Mouse (Mus musculus): ENCODE data around the gene Atoh7. TPM values are rescaled to one million over a fixed set of nuclear protein-coding genes. Genes with fewer than 3 reads are reported as not detected.
"Not testable (repeated sequence)": the region's sequence is repeated elsewhere in the genome, so short reads cannot be mapped to it uniquely, and the experiment has no call there.

Atoh7 gene
- not detected in 2 replicates for polyA plus RNA-seq (2015; fragmentation: Nextera tagmentation; extraction: Ambion mirVana)

GRCm38 (mm10) chr10:63099521-63099920, at the start of gene Atoh7:
Gene Atoh7 (plus strand): TSS chr10:63099651.
- H3K4me3 ChIP-seq (ENCODE audit: low read length), result peak within 1 kb of the TSS; percentile 61
- peaks cover 16% of the 10 kb centered on the region for H3K27me3 ChIP-seq (replicated peaks; ENCODE audit: control insufficient read depth, insufficient read depth, low read length)
- no peak within 1 kb of the TSS for H3K27ac ChIP-seq (ENCODE audit: low read length)
- H3K4me1 ChIP-seq (ENCODE audit: control insufficient read depth, insufficient read depth, low read length), result 0 out of 2 replicates have a peak, but pooled peaks cover 4% of the 10 kb centered on the region
- WGBS, result 7% methylated on average over 16 of the region's 16 CpGs
- H3K9me3 ChIP-seq (ENCODE audit: control insufficient read depth, low read length), result no peaks in the 10 kb centered on the region
- no peaks in the 10 kb centered on the region for H3K36me3 ChIP-seq (ENCODE audit: control insufficient read depth, insufficient read depth, low read length)
- peak within 1 kb of the TSS; percentile 97 for H3K4me2 ChIP-seq (ENCODE audit: low read depth, low read length)
- H3K9ac ChIP-seq (ENCODE audit: low read depth, low read length), result peak within 1 kb of the TSS; percentile 70
- ATAC-seq, result no peak

GRCm38 (mm10) chr10:63051267-63051666, 48.2 kb upstream of the Atoh7 start:
- no peak overlapping the region for H3K9ac ChIP-seq (ENCODE audit: low read depth, low read length)
- no peak overlapping the region for H3K4me2 ChIP-seq (ENCODE audit: low read depth, low read length)
- 73% methylated on average over 7 of the region's 7 CpGs for WGBS
- no peaks in the 10 kb centered on the region for H3K36me3 ChIP-seq (ENCODE audit: control insufficient read depth, insufficient read depth, low read length)
- no peaks in the 10 kb centered on the region for H3K9me3 ChIP-seq (ENCODE audit: control insufficient read depth, low read length)
- no peak for ATAC-seq
- no peaks in the 10 kb centered on the region for H3K27me3 ChIP-seq (replicated peaks; ENCODE audit: control insufficient read depth, insufficient read depth, low read length)
- H3K27ac ChIP-seq (ENCODE audit: low read length), result no peak overlapping the region
- no peak overlapping the region for H3K4me3 ChIP-seq (ENCODE audit: low read length)
- H3K4me1 ChIP-seq (ENCODE audit: control insufficient read depth, insufficient read depth, low read length), result peaks cover 3% of the 10 kb centered on the region; the same call in 1 of the 2 replicates

GRCm38 (mm10) chr10:63052011-63052410, 47.4 kb upstream of the Atoh7 start:
- no peak for ATAC-seq
- 76% methylated on average over 6 of the region's 6 CpGs for WGBS
- H3K27ac ChIP-seq (ENCODE audit: low read length), result no peak overlapping the region
- H3K27me3 ChIP-seq (replicated peaks; ENCODE audit: control insufficient read depth, insufficient read depth, low read length), result no peaks in the 10 kb centered on the region
- no peaks in the 10 kb centered on the region for H3K9me3 ChIP-seq (ENCODE audit: control insufficient read depth, low read length)
- no peak overlapping the region for H3K4me3 ChIP-seq (ENCODE audit: low read length)
- H3K4me2 ChIP-seq (ENCODE audit: low read depth, low read length), result no peak overlapping the region
- no peaks in the 10 kb centered on the region for H3K36me3 ChIP-seq (ENCODE audit: control insufficient read depth, insufficient read depth, low read length)
- no peak overlapping the region for H3K9ac ChIP-seq (ENCODE audit: low read depth, low read length)
- peaks cover 3% of the 10 kb centered on the region for H3K4me1 ChIP-seq (ENCODE audit: control insufficient read depth, insufficient read depth, low read length)

- H3K27me3 ChIP-seq (replicated peaks; ENCODE audit: control insufficient read depth, insufficient read depth, low read length), result no peaks in the 10 kb centered on the region
- no peaks in the 10 kb centered on the region for H3K9me3 ChIP-seq (ENCODE audit: control insufficient read depth, low read length)
- H3K36me3 ChIP-seq (ENCODE audit: control insufficient read depth, insufficient read depth, low read length), result no peaks in the 10 kb centered on the region
- H3K4me1 ChIP-seq (ENCODE audit: control insufficient read depth, insufficient read depth, low read length), result peaks cover 6% of the 10 kb centered on the region
- 63% methylated on average over 6 of the region's 6 CpGs for WGBS
- no peak overlapping the region for H3K4me3 ChIP-seq (ENCODE audit: low read length)
- H3K27ac ChIP-seq (ENCODE audit: low read length), result no peak overlapping the region
- no peak overlapping the region for H3K4me2 ChIP-seq (ENCODE audit: low read depth, low read length)
- H3K9ac ChIP-seq (ENCODE audit: low read depth, low read length), result no peak overlapping the region
- ATAC-seq, result no peak
Measured at GRCm38 (mm10) chr10:63053007-63053406, 46.4 kb upstream of the Atoh7 start.

GRCm38 (mm10) chr10:63054071-63054470, 45.4 kb upstream of the Atoh7 start:
- H3K4me3 ChIP-seq (ENCODE audit: low read length); H3K27ac ChIP-seq (ENCODE audit: low read length); H3K27me3 ChIP-seq (replicated peaks; ENCODE audit: control insufficient read depth, insufficient read depth, low read length); H3K36me3 ChIP-seq (ENCODE audit: control insufficient read depth, insufficient read depth, low read length); H3K9ac ChIP-seq (ENCODE audit: low read depth, low read length); H3K4me2 ChIP-seq (ENCODE audit: low read depth, low read length); H3K4me1 ChIP-seq (ENCODE audit: control insufficient read depth, insufficient read depth, low read length); H3K9me3 ChIP-seq (ENCODE audit: control insufficient read depth, low read length); ATAC-seq: not testable (repeated sequence)
- 78% methylated on average over 6 of the region's 6 CpGs for WGBS

- Histone ChIP-seq H3K9ac (ENCODE audit: low read depth, low read length) (no peak overlapping the region), H3K36me3 (ENCODE audit: control insufficient read depth, insufficient read depth, low read length) (no peaks in the 10 kb centered on the region), H3K27ac (ENCODE audit: low read length) (no peak overlapping the region), H3K27me3 (replicated peaks; ENCODE audit: control insufficient read depth, insufficient read depth, low read length) (no peaks in the 10 kb centered on the region), H3K4me1 (ENCODE audit: control insufficient read depth, insufficient read depth, low read length) (peaks cover 2% of the 10 kb centered on the region), H3K9me3 (ENCODE audit: control insufficient read depth, low read length) (no peaks in the 10 kb centered on the region), H3K4me3 (ENCODE audit: low read length) (no peak overlapping the region), H3K4me2 (ENCODE audit: low read depth, low read length) (no peak overlapping the region)
- WGBS, result 68% methylated on average over 2 of the region's 2 CpGs
- ATAC-seq, result no peak
Measured at GRCm38 (mm10) chr10:63054586-63054985, 44.9 kb upstream of the Atoh7 start.

GRCm38 (mm10) chr10:63056966-63057750, 42.3 kb upstream of the Atoh7 start:
- Histone ChIP-seq H3K4me2 (ENCODE audit: low read depth, low read length) (0 out of 2 replicates have a peak overlapping the region, but pooled peaks have one; percentile 17), H3K9ac (ENCODE audit: low read depth, low read length) (no peak overlapping the region), H3K4me3 (ENCODE audit: low read length) (no peak overlapping the region), H3K9me3 (ENCODE audit: control insufficient read depth, low read length) (no peaks in the 10 kb centered on the region), H3K27ac (ENCODE audit: low read length) (no peak overlapping the region), H3K27me3 (replicated peaks; ENCODE audit: control insufficient read depth, insufficient read depth, low read length) (no peaks in the 10 kb centered on the region), H3K36me3 (ENCODE audit: control insufficient read depth, insufficient read depth, low read length) (no peaks in the 10 kb centered on the region), H3K4me1 (ENCODE audit: control insufficient read depth, insufficient read depth, low read length) (peaks cover 6% of the 10 kb centered on the region)
- peak; percentile 76 for ATAC-seq
- WGBS, result 31% methylated on average over 24 of the region's 24 CpGs

GRCm38 (mm10) chr10:63059862-63060261, 39.6 kb upstream of the Atoh7 start, which contains the start of gene Pbld1:
Gene Pbld1 (plus strand): TSS chr10:63060162.
- Histone ChIP-seq H3K4me3 (ENCODE audit: low read length) (no peak within 1 kb of the TSS), H3K9ac (ENCODE audit: low read depth, low read length) (no peak within 1 kb of the TSS), H3K4me1 (ENCODE audit: control insufficient read depth, insufficient read depth, low read length) (peaks cover 6% of the 10 kb centered on the region), H3K36me3 (ENCODE audit: control insufficient read depth, insufficient read depth, low read length) (no peaks in the 10 kb centered on the region), H3K27ac (ENCODE audit: low read length) (no peak within 1 kb of the TSS), H3K27me3 (replicated peaks; ENCODE audit: control insufficient read depth, insufficient read depth, low read length) (no peaks in the 10 kb centered on the region), H3K4me2 (ENCODE audit: low read depth, low read length) (no peak within 1 kb of the TSS), H3K9me3 (ENCODE audit: control insufficient read depth, low read length) (no peaks in the 10 kb centered on the region)
- no peak for ATAC-seq
- WGBS, result 79% methylated on average over 2 of the region's 2 CpGs

GRCm38 (mm10) chr10:63060406-63060805, 39.0 kb upstream of the Atoh7 start:
- peak; percentile 26; the same call in 1 of the 2 replicates for ATAC-seq
- peaks cover 6% of the 10 kb centered on the region for H3K4me1 ChIP-seq (ENCODE audit: control insufficient read depth, insufficient read depth, low read length)

More at GRCm38 (mm10) chr10:63060406-63060805, 39.0 kb upstream of the Atoh7 start:
- H3K27me3 ChIP-seq (replicated peaks; ENCODE audit: control insufficient read depth, insufficient read depth, low read length), result no peaks in the 10 kb centered on the region
- WGBS, result 51% methylated on average over 11 of the region's 11 CpGs
- H3K4me2 ChIP-seq (ENCODE audit: low read depth, low read length), result no peak overlapping the region
- no peak overlapping the region for H3K9ac ChIP-seq (ENCODE audit: low read depth, low read length)
- H3K27ac ChIP-seq (ENCODE audit: low read length), result no peak overlapping the region
- H3K4me3 ChIP-seq (ENCODE audit: low read length), result no peak overlapping the region
- H3K9me3 ChIP-seq (ENCODE audit: control insufficient read depth, low read length), result no peaks in the 10 kb centered on the region
- H3K36me3 ChIP-seq (ENCODE audit: control insufficient read depth, insufficient read depth, low read length), result no peaks in the 10 kb centered on the region
